Mouse (Mus musculus): ENCODE results near the gene Emp2. TPM values are rescaled to one million over a fixed set of nuclear protein-coding genes. Genes with fewer than 3 reads are reported as not detected.

Emp2 gene
- polyA plus RNA-seq (2015; fragmentation: Nextera tagmentation; extraction: Ambion mirVana), result 10.7 and 11.0 TPM in 2 replicates

DNA sequence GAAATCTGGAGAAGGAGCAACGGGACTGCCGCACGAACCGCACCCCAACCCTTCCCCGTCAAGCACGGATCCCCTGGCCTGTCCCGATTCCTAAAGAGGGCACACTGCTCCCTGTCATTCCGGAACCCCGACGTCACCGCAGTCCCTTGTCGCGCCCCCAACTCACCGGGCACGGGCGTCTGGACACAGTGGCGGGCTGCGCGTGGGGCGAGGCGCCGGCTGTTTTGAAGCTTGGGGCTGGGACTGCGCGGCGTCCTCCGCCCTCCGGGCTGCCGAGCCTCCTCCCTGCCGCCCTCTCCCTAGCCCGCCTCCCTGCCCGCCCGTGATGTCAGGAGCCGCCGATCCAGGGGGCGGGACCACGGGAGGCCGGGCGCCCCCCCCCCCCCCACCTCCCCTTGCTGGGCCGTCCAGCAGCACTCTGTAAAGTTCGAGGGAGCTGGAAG, at the start of gene Emp2:
TSS of gene Emp2 (minus strand) at position 323 of the 443 bp plus-strand sequence.
- H3K9me3 ChIP-seq, result no peaks in the 10 kb centered on the region
- H3K27ac ChIP-seq, result no peak within 1 kb of the TSS
- ATAC-seq (replicated peaks), result peak; percentile 75
- peak within 1 kb of the TSS; percentile 92 for H3K4me2 ChIP-seq
- peaks cover 11% of the 10 kb centered on the region for H3K4me1 ChIP-seq
- 0% methylated on average over 38 of the region's 40 CpGs for WGBS
- H3K4me3 ChIP-seq, result peak within 1 kb of the TSS; percentile 45
- peaks cover 14% of the 10 kb centered on the region for H3K27me3 ChIP-seq (replicated peaks)
- H3K9ac ChIP-seq, result peak within 1 kb of the TSS; percentile 52; the same call in 1 of the 2 replicates
- H3K36me3 ChIP-seq (replicated peaks), result no peaks in the 10 kb centered on the region

DNA sequence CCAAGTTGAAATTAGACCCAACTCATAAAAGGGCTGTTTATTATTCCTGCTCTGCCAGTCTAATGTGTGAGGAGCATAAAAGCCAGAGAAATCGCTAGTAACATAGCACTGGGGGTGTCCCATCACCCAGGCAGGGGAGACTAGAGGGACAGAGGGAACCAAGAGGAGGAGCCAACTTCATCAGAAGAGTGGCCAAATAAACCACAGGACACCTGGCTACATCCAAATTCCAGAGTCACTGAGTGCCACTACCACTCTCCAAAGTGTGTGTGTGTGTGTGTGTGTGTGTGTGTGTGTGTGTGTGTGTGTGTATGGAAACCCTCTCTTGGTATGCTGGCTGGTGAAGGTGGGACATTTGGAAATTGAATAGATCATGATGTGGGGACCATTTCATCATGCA, 49.3 kb upstream of the Emp2 start:
- WGBS, result 76% methylated on average over 1 of the region's 1 CpGs
- H3K9ac ChIP-seq, result no peak overlapping the region

DNA sequence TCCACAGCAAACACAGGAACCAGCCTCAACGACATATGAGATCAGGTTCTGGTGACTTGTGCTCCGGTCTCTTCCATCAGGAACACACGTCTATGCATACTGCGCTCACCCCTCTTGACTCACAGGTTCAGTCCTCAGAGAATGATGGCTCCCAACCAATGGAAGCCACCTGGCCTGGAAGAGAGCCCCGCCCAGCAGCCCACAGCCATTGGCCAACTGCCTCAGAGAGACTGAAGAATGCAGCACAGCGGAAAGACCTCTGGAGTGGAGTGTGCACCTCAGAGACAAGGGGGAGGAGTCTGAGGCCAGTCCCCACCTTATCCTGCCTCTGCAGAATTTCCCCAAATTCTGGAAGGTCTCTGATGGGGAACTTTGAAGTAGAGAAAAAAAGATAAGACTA, 45.5 kb upstream of the Emp2 start:
- H3K36me3 ChIP-seq (replicated peaks), result no peaks in the 10 kb centered on the region
- peaks cover 4% of the 10 kb centered on the region for H3K4me1 ChIP-seq
- H3K4me2 ChIP-seq, result no peak overlapping the region
- 87% methylated on average over 6 of the region's 6 CpGs for WGBS
- H3K9me3 ChIP-seq, result no peaks in the 10 kb centered on the region
- ATAC-seq (replicated peaks), result no peak
- no peak overlapping the region for H3K9ac ChIP-seq
- no peaks in the 10 kb centered on the region for H3K27me3 ChIP-seq (replicated peaks)
- H3K27ac ChIP-seq, result no peak overlapping the region
- no peak overlapping the region for H3K4me3 ChIP-seq

More for the DNA sequence above, 49.3 kb upstream of the Emp2 start:
- ATAC-seq (replicated peaks), result no peak
- Histone ChIP-seq H3K27ac (no peak overlapping the region), H3K36me3 (replicated peaks) (no peaks in the 10 kb centered on the region), H3K4me3 (no peak overlapping the region), H3K4me2 (no peak overlapping the region), H3K27me3 (replicated peaks) (no peaks in the 10 kb centered on the region), H3K4me1 (peaks cover 2% of the 10 kb centered on the region), H3K9me3 (no peaks in the 10 kb centered on the region)

DNA sequence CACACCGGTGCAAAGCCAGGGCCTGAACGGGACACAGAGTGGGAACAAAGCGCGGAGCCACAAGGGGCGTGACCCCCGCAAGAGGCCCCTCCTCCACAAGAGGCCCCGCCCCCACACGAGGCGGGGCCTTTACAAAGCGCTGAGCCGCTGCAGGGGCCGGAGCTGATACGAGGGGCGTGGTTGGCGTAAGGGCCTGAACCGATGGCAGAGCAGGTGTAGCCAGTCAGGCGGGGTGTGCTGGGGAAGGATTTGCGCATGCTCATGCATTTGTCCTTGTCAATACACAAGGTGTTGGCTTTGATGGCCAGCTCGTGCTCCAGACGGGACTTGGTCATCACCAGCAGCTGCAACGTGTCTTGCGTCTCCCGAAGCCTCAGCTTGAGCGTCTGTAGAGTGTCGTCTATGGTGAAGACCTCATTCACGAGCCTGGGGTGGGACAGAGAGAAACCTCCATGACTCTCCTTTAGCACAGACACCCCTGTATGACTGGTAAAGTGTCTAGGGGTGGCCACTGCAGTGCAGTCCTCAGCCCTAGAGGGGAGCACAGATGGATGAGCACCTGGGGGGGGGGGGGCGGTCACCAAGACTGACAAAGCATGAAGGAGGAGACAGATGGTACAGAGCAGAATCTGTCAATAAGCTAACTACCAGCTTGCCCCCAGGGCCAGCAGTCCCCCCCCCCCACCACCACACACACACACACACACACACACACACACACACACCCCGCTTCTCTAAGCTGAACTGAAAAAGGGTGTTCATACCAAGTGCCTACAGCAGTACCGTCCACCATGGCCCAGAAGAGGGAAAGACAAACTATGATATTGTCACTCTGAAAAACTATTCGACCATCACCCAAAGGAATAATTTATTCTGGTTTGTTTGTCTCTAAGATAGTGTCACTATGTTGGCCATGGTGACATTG, 44.5 kb upstream of the Emp2 start:
- Histone ChIP-seq H3K4me1 (peaks cover 4% of the 10 kb centered on the region), H3K4me2 (peak overlapping the region; percentile 59), H3K4me3 (peak overlapping the region; percentile 34), H3K9me3 (no peaks in the 10 kb centered on the region), H3K27me3 (replicated peaks) (no peaks in the 10 kb centered on the region), H3K27ac (0 out of 2 replicates have a peak overlapping the region, but pooled peaks have one; percentile 38), H3K36me3 (replicated peaks) (no peaks in the 10 kb centered on the region), H3K9ac (peak overlapping the region; percentile 26; the same call in 1 of the 2 replicates)
- 15% methylated on average over 30 of the region's 30 CpGs for WGBS
- ATAC-seq (replicated peaks), result peak; percentile 96

DNA sequence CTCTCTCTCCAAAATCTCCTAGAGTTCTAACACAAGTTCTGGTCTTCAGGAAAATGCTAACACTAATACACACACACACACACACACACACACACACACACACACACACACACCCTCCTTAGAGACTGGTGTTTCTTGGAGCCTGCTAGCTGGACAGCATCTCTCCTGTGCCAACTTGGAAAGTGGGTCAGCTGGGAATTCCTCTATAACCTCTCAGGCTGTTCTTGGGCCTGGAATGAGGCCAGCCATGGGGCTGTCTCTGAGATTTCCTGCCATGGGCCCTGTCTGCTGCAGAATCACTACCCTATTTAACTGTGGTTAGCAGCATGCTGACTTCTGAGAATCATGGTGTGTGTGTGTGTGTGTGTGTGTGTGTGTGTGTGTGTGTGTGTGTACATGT, 41.2 kb upstream of the Emp2 start:
- no peak for ATAC-seq (replicated peaks)
- H3K9me3 ChIP-seq, result no peaks in the 10 kb centered on the region
- H3K4me3 ChIP-seq, result no peak overlapping the region
- no peak overlapping the region for H3K9ac ChIP-seq
- H3K4me2 ChIP-seq, result no peak overlapping the region
- H3K4me1 ChIP-seq, result peaks cover 4% of the 10 kb centered on the region
- H3K36me3 ChIP-seq (replicated peaks), result no peaks in the 10 kb centered on the region
- no peaks in the 10 kb centered on the region for H3K27me3 ChIP-seq (replicated peaks)
- no peak overlapping the region for H3K27ac ChIP-seq

GRCm38 (mm10) chr16:10351050-10351636, 37.4 kb upstream of the Emp2 start:
- H3K27me3 ChIP-seq (replicated peaks), result no peaks in the 10 kb centered on the region
- no peak overlapping the region for H3K9ac ChIP-seq
- H3K9me3 ChIP-seq, result no peaks in the 10 kb centered on the region
- no peak for ATAC-seq (replicated peaks)
- H3K4me2 ChIP-seq, result no peak overlapping the region
- H3K36me3 ChIP-seq (replicated peaks), result no peaks in the 10 kb centered on the region
- H3K4me1 ChIP-seq, result no peaks in the 10 kb centered on the region
- WGBS, result 68% methylated on average over 9 of the region's 9 CpGs
- no peak overlapping the region for H3K27ac ChIP-seq
- H3K4me3 ChIP-seq, result no peak overlapping the region

DNA sequence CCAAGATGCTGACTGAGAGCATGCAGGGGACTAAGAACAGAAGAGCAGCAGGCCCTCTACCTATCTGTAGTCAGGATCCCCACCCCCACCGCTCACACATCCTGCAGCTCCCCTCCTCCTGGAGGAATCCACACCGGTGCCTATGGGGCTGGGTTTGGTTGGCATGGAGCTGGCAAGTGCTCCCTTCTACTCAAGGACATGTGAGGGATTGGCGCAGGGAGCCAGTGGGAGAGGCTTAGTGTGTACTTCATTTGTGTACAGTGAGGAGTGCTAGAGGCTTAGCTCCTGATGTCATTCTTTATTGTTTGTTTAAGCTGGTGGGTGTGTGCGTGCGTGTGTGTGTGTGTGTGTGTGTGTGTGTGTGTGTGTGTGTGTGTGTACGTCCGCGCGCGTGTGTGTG, 36.1 kb upstream of the Emp2 start:
- H3K27me3 ChIP-seq (replicated peaks), result no peaks in the 10 kb centered on the region
- no peak for ATAC-seq (replicated peaks)

DNA sequence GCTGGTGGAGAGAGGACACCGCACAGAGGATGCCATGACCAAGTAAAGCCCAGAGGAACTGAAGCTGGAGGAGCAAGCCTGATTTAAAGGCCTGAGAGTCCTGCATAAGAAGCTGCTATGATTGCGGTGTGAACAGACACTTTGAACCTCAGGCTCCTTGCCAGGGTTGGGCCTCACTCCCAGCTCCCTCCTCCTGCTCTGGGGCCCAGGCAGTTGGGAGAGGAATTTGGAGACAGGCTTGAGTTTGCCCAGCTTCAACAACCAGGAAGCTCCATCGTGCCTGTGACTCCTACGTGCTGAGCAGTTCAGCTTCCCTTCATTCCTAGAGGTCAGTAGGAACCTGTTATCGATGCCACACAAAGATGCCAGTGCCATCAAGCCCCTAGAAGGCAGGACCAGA, 35.7 kb upstream of the Emp2 start:
- WGBS, result 75% methylated on average over 5 of the region's 5 CpGs
- H3K4me3 ChIP-seq, result no peak overlapping the region
- H3K27me3 ChIP-seq (replicated peaks), result no peaks in the 10 kb centered on the region
- no peak overlapping the region for H3K4me2 ChIP-seq
- H3K4me1 ChIP-seq, result no peaks in the 10 kb centered on the region
- H3K9me3 ChIP-seq, result no peaks in the 10 kb centered on the region
- H3K9ac ChIP-seq, result no peak overlapping the region
- no peak overlapping the region for H3K27ac ChIP-seq
- H3K36me3 ChIP-seq (replicated peaks), result no peaks in the 10 kb centered on the region
- no peak for ATAC-seq (replicated peaks)

More for the DNA sequence above, 36.1 kb upstream of the Emp2 start:
- no peak overlapping the region for H3K9ac ChIP-seq
- H3K9me3 ChIP-seq, result no peaks in the 10 kb centered on the region
- no peak overlapping the region for H3K27ac ChIP-seq
- H3K4me2 ChIP-seq, result no peak overlapping the region
- no peaks in the 10 kb centered on the region for H3K36me3 ChIP-seq (replicated peaks)
- no peak overlapping the region for H3K4me3 ChIP-seq
- WGBS, result 85% methylated on average over 10 of the region's 10 CpGs
- H3K4me1 ChIP-seq, result no peaks in the 10 kb centered on the region

DNA sequence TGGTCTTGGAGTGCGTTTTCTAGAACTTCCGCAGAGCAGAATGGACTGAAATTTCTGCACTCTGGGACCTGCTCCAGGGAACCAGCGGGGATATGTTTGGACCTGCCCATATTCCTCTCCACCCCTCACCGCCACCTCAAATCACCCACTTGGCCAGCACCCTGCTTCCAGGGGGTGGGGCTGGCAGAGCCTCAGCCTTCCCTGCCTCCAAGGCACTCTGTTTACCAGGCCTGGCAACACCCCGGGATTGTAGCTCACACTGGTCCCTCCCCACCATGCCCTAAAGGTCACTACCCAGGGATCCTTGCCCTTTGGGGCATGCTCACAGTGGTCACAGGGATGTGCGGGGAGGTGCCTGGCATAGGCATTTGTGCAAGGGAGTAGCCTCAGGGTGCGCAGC, 33.8 kb upstream of the Emp2 start:
- no peak for ATAC-seq (replicated peaks)
- Histone ChIP-seq H3K9ac (no peak overlapping the region), H3K27me3 (replicated peaks) (no peaks in the 10 kb centered on the region), H3K4me3 (no peak overlapping the region), H3K27ac (no peak overlapping the region), H3K4me1 (no peaks in the 10 kb centered on the region), H3K36me3 (replicated peaks) (no peaks in the 10 kb centered on the region), H3K9me3 (no peaks in the 10 kb centered on the region), H3K4me2 (no peak overlapping the region)
- WGBS, result 89% methylated on average over 7 of the region's 7 CpGs

DNA sequence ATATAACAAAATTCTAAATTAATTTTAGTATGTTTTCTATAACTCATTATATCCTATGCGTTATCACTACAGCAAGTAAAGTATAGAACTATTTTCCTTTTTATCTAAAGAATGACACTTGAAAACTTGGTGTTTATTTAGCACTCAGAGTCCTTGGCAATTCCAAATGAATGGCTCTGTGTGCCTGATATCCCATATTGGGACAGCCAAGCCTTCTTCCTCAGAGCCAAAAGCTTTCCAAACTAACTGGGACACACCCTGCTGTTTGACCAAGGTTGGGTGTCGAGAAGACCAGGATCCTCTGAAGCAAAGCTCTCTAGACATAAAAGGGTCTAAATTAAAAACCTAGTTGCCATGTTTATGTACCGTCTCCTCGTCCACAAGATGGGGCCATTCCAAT, 27.3 kb upstream of the Emp2 start:
- H3K27ac ChIP-seq, result no peak overlapping the region
- H3K4me2 ChIP-seq, result no peak overlapping the region
- H3K27me3 ChIP-seq (replicated peaks), result no peaks in the 10 kb centered on the region
- no peaks in the 10 kb centered on the region for H3K4me1 ChIP-seq
- ATAC-seq (replicated peaks), result no peak
- no peak overlapping the region for H3K9ac ChIP-seq
- H3K4me3 ChIP-seq, result no peak overlapping the region
- whole genome bisulfite sequencing, result 72% methylated on average over 4 of the region's 4 CpGs
- H3K9me3 ChIP-seq, result no peaks in the 10 kb centered on the region
- H3K36me3 ChIP-seq (replicated peaks), result no peaks in the 10 kb centered on the region

DNA sequence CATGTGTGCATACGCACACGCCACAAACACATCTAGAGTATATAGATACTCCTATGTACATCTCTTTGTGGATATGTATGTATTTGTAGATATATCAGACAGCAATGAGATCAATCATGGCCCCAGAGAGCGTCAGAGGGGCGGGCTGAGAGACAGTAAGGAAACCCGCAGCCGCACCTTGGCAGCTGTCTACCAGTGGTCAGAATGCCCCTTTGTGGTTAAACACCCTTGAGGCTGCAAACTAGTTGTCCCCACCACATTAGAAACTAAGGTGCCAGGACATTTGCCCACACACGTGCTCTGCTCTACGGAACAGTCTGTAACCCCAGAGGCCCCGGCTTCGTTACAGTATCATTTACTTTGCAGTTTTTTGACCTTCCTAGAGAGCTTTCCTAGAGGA, 26.2 kb upstream of the Emp2 start:
- no peaks in the 10 kb centered on the region for H3K27me3 ChIP-seq (replicated peaks)
- no peaks in the 10 kb centered on the region for H3K9me3 ChIP-seq
- ATAC-seq (replicated peaks), result no peak
- no peaks in the 10 kb centered on the region for H3K4me1 ChIP-seq
- WGBS, result 92% methylated on average over 10 of the region's 10 CpGs
- no peak overlapping the region for H3K27ac ChIP-seq
- H3K36me3 ChIP-seq (replicated peaks), result no peaks in the 10 kb centered on the region
- H3K4me3 ChIP-seq, result no peak overlapping the region
- H3K4me2 ChIP-seq, result no peak overlapping the region
- no peak overlapping the region for H3K9ac ChIP-seq

DNA sequence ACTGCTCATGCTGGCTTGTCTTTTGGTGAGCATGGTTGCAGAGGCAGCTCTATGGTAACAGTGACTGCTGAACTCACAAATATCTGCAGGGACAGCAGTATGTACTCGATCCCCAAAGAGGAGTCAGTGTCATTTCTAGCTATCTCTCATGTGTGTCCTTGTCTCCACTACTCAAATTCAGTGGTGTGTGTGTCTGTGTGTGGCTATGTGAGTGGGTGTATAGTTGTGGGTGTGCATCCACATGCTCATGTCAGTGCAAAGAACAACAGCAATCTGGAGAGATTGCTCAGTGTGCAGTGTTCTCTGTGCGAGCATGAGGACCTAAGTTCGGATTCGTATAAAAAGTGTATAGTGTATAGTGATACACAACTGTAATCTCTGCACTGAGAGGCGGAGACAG, 24.8 kb upstream of the Emp2 start:
- Histone ChIP-seq H3K4me1 (no peaks in the 10 kb centered on the region), H3K27me3 (replicated peaks) (no peaks in the 10 kb centered on the region), H3K9ac (no peak overlapping the region), H3K9me3 (no peaks in the 10 kb centered on the region), H3K36me3 (replicated peaks) (no peaks in the 10 kb centered on the region), H3K4me3 (no peak overlapping the region), H3K27ac (no peak overlapping the region), H3K4me2 (no peak overlapping the region)
- no peak for ATAC-seq (replicated peaks)
- WGBS, result 91% methylated on average over 5 of the region's 5 CpGs
